Mouse (Mus musculus): ENCODE data around the gene Celsr1.

Celsr1 gene

GRCm38 (mm10) chr15:85993931-85994583 lies 39.5 kb downstream of the Celsr1 start:
- no peak for DNase-seq

- no peak for DNase-seq
These were observed 40.2 kb downstream of the Celsr1 start for GRCm38 (mm10) chr15:85993386-85993785.

- no peak for DNase-seq
These were observed 41.5 kb downstream of the Celsr1 start for GRCm38 (mm10) chr15:85992125-85992495.

DNA sequence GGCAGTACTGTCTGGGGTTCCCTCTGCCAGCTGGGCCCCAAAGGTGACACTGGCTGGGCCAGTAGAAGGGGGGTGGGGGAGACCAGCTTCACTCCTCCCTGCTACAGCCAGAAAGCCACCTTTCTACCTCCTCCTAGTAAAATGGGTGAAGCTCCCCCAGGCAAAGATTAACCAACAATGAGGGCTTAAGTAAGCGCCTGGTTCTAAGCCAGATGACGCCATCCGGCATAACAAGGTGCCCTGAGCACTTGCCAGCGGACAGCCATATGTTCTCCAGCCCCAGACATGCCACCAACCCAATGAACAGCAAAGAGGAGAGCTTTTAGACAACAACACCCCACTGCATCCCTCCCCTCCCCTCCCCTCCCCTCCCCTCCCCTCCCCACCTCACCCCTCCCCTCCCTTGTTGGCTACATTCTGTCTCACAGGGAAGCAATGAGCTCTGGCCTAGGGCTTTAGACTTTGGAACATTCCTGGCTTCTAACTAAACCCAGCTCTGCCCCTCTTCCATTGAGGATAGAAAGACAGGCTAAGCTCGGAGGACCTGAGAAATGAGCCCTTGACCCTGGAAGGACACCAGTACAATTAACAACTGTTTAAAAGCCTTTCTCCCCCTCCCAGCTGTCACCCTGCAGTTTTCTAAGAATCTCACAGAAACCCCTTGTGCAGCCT lies 42.0 kb downstream of the Celsr1 start:
- DNase-seq: no peak

DNA sequence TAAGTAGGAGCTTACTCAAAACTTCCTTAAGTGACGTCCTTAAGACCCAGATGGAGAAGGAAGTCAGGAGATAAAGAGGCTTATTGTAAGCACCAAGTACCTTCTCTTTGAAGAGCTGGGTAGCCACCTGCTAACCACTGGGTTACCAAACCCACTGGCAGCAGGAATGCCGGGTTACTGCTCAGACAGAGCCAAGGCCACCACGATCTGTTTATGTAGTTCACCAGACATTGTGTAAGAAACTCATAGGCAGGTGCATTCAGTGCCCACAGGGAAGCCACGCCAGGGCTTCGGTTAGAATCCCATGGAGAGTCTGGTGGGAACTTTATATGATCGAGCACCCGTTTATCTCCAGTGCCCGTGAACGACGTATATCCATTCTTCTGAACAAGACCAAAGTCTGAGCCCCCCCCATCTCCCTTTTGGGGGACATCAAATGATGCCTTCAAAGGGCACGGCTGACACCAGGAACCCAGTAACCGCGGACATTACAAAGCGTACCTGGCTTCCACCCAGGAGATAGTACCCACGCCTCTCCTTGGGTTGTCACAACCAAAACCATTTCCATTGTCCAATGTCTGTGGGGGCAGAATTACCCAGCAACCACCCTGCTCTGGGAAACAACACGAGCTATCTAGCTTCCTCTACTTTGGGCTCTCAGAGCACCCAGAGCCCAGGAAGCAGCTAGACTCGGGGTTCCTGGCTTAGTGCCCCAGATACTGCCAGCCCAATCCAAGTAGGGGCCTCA lies 42.7 kb downstream of the Celsr1 start:
- no peak for DNase-seq

GRCm38 (mm10) chr15:85987896-85988295 lies 45.7 kb downstream of the Celsr1 start:
- no peak for DNase-seq

DNA sequence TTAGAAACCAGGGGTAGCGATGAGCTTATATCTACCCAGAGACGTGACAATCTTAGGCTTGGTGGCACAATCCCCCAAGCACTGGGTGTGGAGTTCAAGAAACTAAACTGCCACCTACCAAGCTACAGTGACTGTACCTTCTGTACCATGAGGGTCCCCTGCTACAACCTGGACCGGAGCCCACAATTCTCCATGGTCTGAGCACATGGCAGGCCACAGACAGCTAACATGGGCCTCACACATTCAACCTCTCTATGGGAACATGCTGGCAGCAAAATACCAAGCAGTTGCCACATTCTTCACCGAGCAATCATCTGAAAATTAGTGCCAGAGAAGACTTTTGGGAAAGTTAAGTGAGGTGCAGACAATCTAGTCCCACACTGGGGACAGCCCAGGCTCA lies 47.4 kb downstream of the Celsr1 start:
- no peak for DNase-seq

- DNase-seq: no peak
These were observed 48.0 kb downstream of the Celsr1 start for GRCm38 (mm10) chr15:85985601-85986000.

DNA sequence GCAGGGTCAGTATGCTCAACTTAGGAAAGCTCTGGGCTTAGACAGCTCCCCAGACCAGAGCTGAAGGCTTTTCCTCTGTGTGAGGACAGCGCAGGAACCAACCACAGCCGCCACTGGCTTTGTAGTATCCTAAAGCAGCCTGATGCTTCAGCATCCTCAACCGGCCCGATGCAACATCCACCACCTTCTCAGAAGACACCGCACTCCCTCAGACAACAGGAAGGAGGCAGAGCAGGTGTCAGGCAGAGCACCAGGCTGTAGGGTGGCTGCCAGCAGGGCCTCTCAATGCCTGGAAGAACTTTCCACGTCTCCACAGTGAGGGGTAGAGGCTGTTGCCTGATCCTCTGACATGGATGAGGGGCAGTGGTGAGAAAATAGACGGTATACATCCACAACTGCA lies 50.4 kb downstream of the Celsr1 start:
- DNase-seq: no peak

GRCm38 (mm10) chr15:85982416-85982775 lies 51.2 kb downstream of the Celsr1 start:
- DNase-seq: no peak

- DNase-seq: no peak
These were observed 51.7 kb downstream of the Celsr1 start for GRCm38 (mm10) chr15:85981768-85982415.

DNA sequence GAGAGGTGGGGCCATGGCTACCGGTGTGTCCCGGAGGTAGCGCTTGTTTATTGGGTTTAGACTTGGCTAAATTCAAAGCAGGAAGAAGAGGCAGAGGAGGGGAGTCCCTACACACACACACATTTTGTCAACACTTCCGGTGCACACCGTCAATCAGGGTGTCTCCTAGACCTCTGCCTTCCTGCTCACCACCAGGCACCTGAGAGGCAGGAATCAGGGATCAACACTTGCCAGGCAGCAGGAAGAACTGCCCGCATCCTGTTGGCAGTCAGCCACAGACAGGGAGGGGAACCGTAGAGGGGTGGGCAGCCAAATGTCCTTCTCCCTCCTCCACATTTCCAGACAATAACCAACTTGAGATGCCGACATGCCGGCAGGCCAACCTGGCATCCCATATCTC lies 56.5 kb downstream of the Celsr1 start:
- no peak for DNase-seq

- no peak for DNase-seq
These were observed 57.8 kb downstream of the Celsr1 start for GRCm38 (mm10) chr15:85975746-85976145.

DNA sequence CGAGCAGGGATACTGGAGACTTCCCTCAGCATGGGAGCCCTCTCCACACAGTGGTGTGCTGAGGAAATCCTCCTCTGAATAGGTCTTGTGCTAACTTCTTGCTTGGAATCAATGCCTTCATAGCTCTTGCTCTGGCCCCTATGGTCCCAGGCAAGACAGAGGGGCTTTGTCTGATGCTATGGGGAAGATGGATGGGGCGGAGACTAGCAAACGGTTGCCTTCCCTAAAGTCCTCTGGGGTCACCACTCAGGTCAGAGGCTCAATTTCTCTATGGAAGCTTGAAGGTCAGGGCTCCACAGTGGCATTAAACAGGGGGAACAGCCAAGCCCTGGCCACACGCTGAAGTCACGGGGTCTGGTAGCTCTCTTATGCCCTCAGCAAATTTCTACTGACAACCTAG lies 62.0 kb downstream of the Celsr1 start:
- no peak for DNase-seq

DNA sequence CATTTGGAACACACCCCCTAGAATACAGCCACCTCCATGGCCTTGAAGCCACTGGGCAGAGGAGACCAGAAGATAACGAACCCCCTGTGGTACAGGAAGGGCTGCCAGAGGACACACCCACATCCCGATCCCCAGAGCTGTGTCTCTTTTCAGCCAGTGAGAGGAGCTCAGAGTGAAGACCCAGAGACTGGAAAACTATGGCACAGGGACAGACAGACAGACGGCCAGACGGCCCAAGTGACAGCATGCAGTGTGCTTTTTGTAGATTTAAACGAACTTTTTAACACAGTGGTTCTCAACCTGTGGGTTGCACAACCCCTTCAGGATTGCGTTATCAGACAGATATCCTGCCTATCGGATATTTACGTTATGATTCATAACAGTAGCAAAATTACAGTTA lies 63.1 kb downstream of the Celsr1 start:
- no peak for DNase-seq

GRCm38 (mm10) chr15:85969707-85970153 lies 63.8 kb downstream of the Celsr1 start:
- no peak for DNase-seq

DNA sequence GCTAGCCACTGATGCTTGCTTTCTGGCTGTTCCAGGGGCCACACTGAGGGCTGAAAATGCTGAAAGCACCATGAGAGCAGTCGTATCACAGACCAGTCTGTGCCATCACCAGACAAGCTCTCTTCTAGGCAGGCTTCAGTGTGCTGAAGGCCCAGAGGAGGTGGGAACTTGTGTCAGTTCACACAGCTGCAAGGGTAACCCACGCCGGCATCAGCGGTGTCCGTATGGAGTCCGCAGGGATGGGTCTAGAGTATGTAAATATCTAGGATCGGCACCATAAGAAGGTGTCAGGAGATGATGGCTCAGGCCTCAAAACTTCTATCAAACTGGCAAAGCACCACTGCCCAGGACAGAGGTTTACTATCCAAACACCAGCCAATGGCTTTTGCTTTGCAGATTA lies 64.3 kb downstream of the Celsr1 start:
- no peak for DNase-seq

DNA sequence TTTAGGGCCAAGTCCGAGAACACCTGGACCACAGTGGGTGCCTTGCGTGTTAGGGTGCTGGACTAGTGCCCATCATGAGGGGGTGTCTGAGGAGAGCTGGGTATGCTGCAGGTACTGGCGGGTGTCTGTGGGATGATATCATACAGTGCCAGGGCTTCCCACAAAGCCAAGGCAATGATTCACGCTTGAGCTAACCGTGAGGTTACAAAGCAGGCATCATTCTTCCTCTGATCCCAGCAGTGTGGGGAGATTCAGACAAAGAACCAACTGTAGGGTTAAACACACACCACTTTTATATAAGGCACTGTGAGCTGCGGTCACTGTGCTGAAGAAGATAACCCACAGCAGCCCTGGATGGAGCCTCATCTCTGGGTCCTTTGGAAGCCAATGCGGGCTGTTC lies 67.5 kb downstream of the Celsr1 start:
- DNase-seq: no peak

- no peak for DNase-seq
These were observed 70.2 kb downstream of the Celsr1 start for GRCm38 (mm10) chr15:85963279-85963840.

DNA sequence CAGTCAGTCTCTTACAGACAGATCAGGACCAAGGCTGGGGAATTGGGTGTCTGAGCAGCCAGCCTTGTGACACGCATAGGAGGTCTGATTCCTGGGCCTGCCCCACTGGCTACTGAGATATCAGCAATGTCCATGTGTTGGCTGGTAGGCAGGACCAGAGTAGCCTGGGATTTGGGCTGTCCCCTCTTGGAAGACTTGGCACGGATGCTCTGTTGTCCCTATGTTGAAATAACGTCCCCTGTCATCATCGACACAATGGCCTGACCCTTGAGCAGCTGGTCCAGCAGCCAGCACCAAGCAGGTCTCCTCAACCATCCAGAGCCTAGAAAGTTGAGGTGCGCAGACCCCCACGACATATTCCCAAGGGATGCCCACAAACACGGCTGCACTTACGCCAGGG lies 70.9 kb downstream of the Celsr1 start:
- DNase-seq: no peak

- DNase-seq: no peak
These were observed 71.9 kb downstream of the Celsr1 start for GRCm38 (mm10) chr15:85961651-85962050.

- DNase-seq: no peak
These were observed 72.4 kb downstream of the Celsr1 start for GRCm38 (mm10) chr15:85961131-85961530.

- DNase-seq: no peak
These were observed 77.4 kb downstream of the Celsr1 start for GRCm38 (mm10) chr15:85956202-85956601.

Data from right cerebral cortex, postnatal 14 days (tissue).